Mouse (Mus musculus): ENCODE measurements at regions not wholly inside any gene's neighbourhood (a gene's known extent, or its start where the extent isn't known, plus 50 kb on each side); places are given as distances from the start of the nearest gene placed in this dataset.
"Not testable (repeated sequence)": the region's sequence is repeated elsewhere in the genome, so short reads cannot be mapped to it uniquely, and the experiment has no call there.

DNA sequence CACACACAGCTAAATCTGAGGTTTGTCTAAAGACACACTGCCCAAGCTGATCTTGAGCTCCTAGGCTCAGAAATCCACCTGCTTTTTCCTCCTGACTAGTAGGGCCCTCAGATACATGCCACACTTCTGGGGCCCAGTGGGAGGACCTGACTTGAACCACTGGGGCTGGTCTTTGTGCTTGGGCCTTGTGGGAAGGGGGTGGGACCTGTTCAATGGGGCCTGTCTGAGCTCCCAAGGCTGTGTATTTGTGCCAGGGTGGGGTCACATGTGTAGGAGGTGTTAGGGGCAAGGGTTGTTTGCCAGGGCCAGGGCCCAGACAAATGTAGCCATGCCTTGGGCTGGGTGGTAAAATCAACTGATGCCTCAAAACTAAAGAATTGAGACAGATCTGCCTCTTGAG is 56.8 kb downstream of the Gm8765 start:
- H3K27me3 ChIP-seq; H3K9ac ChIP-seq; H3K36me3 ChIP-seq; H3K4me2 ChIP-seq; H3K9me3 ChIP-seq; H3K27ac ChIP-seq (replicated peaks); ATAC-seq (ENCODE audit: low read depth); H3K4me1 ChIP-seq (replicated peaks); H3K4me3 ChIP-seq: not testable (repeated sequence)

- H3K4me2 ChIP-seq; ATAC-seq (ENCODE audit: low read depth); H3K27ac ChIP-seq (replicated peaks); H3K27me3 ChIP-seq; H3K4me3 ChIP-seq; H3K36me3 ChIP-seq; H3K9ac ChIP-seq; H3K4me1 ChIP-seq (replicated peaks); H3K9me3 ChIP-seq: not testable (repeated sequence)
- 76% methylated on average over 1 of the region's 1 CpGs for WGBS
Observed at GRCm38 (mm10) chr13:50756334-50756733, 58.2 kb downstream of the Gm8765 start.

DNA sequence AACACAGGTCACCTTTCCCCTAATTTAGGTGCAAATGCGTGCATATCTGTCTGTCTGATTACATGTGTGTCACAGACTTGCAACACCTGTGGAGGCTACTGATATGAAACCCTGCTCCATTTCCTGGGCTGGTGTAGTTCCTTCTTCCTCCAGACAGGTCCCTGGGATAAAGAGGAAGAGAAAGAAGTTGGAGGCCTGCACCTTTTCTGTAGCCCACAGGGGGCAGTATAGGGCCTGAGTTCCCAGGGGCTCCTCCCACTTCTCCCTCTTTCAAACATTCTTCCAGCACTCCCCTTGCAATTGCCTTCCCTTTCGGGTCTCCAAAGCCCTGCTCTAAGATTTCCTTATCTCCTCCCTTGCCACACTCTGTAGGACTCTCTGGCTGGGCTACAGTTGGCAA is 66.5 kb downstream of the Gm8765 start:
- H3K4me3 ChIP-seq: no peak overlapping the region
- no peak for ATAC-seq (ENCODE audit: low read depth)
- H3K9ac ChIP-seq: no peak overlapping the region
- no peaks in the 10 kb centered on the region for H3K4me1 ChIP-seq (replicated peaks)
- no peaks in the 10 kb centered on the region for H3K27me3 ChIP-seq
- no peaks in the 10 kb centered on the region for H3K36me3 ChIP-seq
- H3K4me2 ChIP-seq: no peak overlapping the region
- H3K27ac ChIP-seq (replicated peaks): no peak overlapping the region
- 83% methylated on average over 2 of the region's 2 CpGs for WGBS
- H3K9me3 ChIP-seq: no peaks in the 10 kb centered on the region

DNA sequence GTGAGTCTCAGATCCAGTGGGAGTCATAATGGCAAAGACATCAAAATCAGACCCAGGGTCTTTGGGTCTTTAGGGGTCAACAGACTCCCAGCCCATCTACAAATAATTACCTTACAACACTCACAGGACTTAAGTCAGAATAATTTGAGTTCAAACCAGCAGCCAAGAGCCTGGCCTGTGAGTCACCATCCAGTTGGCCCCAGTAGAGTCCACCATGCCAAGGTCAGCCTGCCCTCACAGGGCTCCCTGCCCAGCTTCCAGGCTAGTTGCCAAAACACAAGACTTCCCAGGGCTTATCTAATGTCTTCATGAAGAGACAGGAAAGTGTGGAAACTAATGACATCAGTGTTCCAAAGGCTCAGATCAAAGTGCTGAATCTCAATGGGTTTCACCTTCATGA is 81.9 kb downstream of the Gm8765 start:
- not testable (repeated sequence) for H3K27ac ChIP-seq (replicated peaks); H3K4me1 ChIP-seq (replicated peaks); H3K36me3 ChIP-seq; H3K4me2 ChIP-seq; H3K27me3 ChIP-seq; H3K4me3 ChIP-seq; H3K9ac ChIP-seq; ATAC-seq (ENCODE audit: low read depth); H3K9me3 ChIP-seq

DNA sequence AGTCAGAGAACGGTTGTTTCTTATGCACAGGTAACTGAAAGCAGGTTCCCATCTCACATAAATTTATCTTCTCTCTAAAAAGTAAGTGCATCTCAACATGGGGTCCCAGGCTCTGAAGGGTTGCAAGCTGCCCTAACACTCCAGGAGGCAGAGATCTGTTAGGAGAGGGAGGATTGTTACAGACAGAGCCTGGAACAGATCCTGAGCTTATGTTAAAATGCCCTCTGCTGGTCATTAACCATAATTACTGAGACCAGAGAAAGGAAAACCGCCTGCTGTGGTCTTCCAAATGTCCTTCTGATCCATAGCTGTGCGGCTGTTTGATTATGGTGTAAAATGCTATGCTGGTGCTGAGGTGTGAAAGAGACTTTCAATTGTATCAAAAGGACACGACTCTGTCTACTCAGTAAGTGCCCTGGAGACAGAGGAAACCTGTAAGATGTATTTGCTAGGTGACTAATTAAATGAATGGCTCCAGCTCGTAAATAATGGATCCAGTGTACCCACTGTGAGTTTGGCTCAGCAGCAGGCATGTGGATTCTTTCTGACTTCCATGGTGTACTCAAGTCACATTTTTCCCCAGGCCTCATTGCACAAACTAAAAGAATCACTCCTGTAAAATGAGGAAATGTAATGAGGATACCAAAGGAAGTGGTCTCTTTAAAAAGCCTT is 131.9 kb downstream of the Gm8765 start:
- peak; percentile 92 for ATAC-seq (ENCODE audit: low read depth)
- 24% methylated on average over 4 of the region's 5 CpGs for WGBS
- H3K4me2 ChIP-seq; H3K4me3 ChIP-seq; H3K9ac ChIP-seq; H3K36me3 ChIP-seq; H3K4me1 ChIP-seq (replicated peaks); H3K9me3 ChIP-seq; H3K27ac ChIP-seq (replicated peaks); H3K27me3 ChIP-seq: not testable (repeated sequence)

All from neural tube, embryonic 13.5 days (tissue).